Mouse (Mus musculus) natural killer cell, adult 2 months (primary cell): ENCODE measurements around the gene Ttc30b.
A peak's percentile ranks its signal among the peaks of the same experiment; 100 is the strongest.
"Not testable (repeated sequence)": the region's sequence is repeated elsewhere in the genome, so short reads cannot be mapped to it uniquely, and the experiment has no call there.

Experiments
- DNase-seq, 2 experiments: peaks; one replicate each; pipeline ENCODE4 v3.0.0; 2022; ENCODE audit warnings: low spot score in 2 of 2

The Ttc30b gene

DNA sequence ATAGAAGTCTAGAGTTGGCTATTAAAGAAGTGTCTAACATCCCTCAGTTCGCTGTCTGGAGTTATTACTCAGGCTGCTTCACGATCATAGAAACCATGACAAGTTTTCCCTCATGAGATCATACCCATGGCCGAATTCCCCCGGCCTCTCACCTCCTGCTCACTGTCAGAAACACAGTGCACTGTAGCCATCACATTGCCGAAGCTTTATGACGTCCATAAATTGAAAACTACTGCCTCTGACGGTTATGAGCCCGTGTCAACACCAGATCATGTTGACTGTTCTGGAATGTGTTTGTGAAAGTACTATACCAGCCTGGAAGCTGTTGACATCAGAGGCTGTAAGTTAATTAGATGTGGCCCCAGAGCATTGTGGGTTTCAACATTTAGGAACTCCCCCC lies 12.3 kb upstream of the Ttc30b start:
- DNase-seq = no peak

DNA sequence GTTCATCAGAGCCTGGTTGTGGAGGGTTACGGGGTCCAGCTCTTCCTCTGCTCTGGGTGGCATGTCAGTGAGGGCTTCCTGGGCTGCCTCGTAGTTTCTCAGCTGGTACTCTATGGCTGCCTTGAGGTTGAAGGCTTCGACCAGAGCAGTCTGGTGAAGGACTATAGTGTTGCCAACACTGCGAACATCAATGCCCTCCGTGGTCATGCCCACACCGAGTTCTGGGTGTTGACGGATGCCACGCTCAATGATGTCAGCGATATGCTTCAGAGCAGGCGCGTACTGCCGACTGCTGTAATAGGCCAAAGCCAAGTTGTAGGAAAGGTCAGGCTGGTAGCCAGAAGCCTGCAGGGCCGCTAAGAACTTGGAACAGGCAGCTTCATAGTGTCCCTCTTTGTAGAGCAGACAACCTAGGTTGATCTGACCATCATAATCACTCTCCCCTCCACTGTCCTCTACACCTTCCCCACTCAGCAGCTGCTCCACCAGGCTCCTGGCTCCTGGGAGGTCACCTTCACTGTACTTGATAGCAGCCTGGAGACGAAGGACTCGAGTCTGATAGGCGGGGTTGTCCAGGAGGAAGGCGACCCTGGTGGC lies 767 bp downstream of the Ttc30b start:
- DNase-seq = not testable (repeated sequence)

DNA sequence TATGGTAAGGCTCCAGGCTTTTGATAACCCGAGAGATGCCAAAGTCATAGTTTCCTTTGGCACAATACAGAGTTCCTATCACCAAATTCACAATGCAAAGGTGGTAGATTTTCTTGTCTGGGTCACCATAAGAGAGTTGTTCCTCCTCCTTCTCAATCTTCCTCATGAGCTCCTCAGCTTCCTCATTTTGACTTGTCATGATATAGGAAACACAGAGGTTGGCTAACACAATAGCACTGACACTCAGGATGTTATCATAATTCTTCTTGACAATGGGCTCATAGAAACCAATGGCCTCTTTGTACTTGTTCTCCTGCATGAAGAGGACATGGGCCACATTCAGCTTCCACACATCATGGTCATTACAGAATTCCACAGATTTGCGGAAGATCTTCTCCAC lies 1.7 kb downstream of the Ttc30b start:
- DNase-seq = not testable (repeated sequence)

DNA sequence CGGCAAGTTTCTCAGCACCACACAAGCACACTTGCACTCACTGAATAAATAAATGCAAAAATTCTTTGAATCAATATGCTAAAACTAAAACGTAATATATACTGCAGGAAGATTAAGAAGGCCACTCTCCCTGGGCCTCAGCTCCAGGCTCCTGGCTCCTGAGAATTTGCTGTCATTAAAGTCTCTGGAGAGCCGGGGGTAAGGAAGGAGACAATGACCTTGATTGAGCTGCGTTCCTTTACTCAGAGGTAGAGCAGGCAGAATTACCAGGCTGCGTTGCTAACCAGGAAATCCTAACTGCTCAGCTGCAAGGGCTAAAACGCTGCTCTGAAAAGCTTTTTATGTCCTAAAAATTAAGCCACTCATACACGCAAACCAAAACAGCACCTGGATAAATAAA lies 4.8 kb downstream of the Ttc30b start:
- DNase-seq = no peak

DNA sequence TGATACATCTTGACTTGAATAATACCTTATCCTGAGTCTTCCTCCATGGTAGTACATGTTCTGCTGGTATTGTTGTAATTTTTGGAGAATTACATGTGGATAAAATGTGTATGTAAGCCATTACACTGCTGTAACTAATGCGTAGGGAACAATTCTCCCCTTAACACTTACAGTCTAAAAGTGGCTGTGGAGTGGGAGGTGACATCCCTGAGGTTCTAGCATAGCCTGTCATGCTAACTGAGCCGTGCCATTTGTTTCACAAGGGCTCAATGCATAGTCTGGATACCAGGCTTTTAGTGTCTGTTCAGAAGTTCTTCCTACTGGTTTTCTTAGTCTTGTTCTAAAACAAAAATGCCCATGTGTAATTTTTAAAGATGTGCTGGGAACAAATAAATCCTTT lies 7.4 kb downstream of the Ttc30b start:
- no peak for DNase-seq

DNA sequence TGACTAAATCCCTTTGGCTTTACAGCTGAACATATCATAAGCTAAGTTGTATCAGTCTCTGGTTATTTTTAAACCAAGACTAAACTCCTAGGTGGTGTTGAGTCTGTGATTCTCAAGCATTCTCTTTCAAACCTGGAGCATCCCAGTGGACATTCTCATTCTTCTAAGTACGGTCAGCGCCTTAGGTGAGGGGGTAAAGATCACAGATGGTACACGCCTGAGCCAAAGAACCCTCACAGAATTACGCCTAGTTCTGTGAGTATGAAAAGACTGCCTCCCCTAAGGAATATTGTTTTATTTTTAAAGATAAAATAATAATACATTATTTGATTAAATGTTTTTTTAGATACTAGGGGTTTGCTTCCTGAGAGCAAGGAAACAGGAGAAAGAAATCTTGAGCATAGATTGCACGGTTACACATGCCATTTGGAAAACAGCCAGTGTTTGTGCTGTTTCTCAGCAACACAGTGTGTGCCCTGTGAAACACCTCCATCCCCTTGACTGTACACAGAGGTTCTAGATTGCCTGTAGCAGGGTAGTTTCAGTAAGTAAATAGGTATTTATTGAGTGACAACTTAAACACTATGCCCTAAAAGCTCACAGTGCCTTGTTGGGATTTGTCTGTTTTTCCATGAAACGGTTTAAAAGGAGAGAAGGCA lies 8.5 kb downstream of the Ttc30b start:
- no peak for DNase-seq

DNA sequence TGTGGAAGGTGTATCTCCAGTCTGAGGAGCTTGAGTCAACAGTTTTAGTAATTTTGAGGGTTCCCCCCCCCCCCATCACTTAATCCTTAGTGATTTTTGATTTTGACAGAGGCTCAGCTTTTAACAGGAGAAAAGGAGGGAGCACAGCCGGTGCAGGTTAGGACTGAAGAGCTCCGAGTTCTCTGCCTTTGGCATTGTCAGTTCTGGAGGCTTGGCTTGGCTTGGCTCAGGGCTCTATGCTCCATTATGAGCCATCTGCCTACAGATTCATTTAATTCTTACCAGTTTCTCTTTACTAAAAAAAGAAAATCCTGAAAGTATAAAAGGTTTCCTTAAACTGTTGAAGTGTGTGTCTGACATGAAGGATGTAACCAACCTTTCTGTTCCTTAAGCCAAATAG lies 9.2 kb downstream of the Ttc30b start:
- no peak for DNase-seq

DNA sequence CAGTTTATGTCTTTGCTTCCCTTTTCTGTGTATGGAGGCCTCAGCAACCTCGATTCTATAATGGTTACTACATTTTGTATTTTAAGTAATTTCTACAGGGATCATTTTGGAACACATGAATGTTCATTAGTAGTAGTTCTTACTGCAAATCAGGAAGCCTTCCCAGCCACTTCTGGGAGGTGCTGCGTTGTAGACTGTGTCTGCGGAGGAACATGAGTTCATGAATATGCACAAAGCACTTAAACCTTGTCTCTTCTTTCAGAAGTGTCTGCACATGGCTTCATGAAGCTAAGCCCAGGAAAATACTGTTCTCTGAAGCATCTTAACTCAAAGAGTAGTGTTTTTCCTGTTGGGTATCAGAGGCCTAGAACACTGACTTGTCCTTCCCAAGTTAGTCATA lies 10.4 kb downstream of the Ttc30b start:
- DNase-seq = no peak

DNA sequence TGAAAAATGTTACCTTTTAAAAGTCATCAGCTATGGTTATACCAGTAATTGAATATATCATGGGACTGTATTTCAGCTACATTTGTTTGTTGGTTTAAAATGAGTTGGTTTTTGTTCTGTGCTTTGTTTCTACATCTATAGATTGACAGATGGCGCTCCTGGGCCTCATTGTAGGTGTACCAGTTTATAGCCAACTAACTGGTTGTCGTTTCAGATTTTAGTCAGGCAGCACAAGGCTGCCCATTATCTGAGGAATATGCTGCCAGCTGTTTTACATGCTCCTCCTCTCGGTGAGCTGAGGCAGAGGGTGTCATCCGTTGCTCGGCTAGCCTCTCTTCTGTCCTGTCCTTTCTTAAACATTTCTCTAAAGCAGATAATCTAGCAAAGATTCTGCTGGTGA lies 12.3 kb downstream of the Ttc30b start:
- DNase-seq = no peak

DNA sequence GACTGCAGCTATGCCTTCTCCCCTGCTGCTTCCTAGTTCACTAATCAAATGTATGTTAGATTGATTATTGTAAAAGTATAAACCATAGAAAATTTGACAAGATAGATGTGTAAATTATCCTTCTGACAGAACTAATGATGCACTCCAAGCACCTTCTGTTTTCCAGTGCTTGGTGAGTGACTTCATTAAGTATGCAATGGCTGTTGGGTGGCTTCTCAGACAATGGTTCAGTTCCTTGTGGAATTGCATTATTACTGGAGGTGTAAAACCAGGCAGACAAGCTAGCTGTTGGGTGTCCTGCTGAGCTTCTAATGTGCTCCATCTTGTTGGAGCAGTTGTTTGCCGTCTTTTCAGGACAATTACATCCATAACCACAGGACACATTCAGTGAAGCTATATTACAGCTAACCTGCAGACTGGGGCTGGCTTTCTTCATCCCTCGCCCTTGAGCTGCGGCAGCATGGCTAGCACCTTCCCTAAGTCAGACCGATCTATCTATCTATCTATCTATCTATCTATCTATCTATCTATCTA lies 14.5 kb downstream of the Ttc30b start:
- DNase-seq = no peak

DNA sequence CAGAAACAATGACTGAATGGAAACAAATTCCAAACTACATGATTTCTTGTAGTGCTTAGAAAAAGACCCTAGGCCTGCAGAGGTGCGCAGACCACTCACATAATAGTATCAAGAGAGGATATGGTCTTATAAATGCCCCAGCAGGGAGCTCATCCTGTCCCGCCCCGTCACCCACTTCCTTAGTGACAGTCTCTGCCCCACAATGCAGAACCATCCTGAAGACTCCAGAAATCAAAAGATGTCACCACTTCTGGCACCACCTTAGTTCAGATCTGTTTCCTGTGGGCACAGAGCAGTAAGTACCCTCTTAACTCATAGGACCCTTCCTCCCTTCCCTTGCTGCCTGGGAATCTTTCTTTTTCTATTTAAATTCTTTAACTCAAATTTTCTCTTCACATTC lies 23.3 kb downstream of the Ttc30b start:
- no peak for DNase-seq

DNA sequence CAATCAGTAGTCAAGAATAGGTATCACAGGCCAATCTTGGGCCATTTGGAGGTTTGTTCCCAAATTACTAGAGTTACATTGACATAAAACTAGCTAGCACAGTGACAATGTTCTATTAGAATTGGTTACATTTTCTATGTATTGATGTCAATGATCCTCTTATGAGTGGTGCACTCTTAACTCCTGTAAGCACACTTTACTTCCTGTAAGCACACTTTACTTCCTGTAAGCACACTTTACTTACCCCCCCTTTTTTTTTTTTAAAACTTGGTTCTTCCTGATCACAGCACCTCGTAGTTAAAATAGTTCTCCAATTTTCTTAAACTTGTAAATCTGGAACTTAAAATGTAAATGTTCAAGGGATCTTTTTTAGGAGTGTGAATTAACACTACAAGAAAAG lies 31.2 kb downstream of the Ttc30b start:
- no peak for DNase-seq

DNA sequence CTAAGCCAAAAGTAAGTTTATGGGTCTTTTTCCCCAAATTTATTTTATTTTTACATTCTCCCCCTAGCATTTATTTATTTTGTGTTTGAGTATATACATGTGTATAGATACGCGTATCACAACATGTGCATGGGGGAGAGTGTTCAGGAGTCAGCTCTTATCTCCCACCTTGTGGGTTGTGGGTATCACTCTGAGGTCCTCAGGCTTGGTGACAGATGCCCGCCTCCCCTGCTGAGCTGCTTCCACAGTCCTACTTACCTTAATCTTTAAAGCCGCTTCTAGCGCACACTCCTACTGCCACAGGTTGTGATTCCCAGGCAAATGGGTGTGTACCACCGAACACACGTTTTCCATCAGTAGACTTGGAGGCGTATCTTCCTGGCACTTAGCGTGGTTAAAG lies 36.5 kb downstream of the Ttc30b start:
- DNase-seq = no peak

DNA sequence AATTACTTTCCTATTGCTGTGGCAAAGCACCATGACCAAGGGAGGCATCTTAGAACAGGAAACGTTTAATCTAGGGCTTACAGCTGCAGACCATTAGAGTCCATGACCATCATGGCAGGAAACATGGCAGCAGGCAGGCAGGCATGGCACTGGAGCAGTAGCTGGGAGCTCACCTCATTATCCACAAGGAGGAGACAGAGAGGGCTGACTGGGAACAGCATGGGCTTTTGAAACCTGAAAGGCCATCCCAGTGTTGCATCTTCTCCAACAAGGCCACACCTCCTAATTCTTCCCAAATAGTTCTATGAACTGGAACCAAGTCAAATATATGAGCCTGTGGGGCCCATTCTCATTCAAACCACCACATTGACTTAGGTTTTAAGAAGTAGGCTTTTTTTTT lies 38.1 kb downstream of the Ttc30b start:
- DNase-seq = no peak

DNA sequence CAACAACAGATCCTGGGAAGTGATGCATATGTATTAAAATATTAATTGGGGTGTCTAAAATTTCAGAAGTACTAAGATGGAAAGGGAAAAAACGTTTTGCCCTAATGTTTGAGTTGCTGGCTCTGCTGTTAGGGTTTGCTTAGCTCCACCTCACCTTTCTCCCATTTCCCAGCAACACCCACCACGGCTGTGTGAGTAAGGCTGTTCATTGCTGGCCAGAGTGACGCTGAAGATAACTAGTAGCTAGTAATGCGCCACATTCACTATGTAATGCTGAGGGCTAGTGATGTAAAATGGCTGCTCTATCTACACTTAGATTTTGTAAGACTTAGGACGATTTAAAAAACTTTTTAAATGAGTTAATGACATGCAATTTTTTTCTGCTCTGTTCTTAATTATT lies 42.7 kb downstream of the Ttc30b start:
- DNase-seq = no peak

DNA sequence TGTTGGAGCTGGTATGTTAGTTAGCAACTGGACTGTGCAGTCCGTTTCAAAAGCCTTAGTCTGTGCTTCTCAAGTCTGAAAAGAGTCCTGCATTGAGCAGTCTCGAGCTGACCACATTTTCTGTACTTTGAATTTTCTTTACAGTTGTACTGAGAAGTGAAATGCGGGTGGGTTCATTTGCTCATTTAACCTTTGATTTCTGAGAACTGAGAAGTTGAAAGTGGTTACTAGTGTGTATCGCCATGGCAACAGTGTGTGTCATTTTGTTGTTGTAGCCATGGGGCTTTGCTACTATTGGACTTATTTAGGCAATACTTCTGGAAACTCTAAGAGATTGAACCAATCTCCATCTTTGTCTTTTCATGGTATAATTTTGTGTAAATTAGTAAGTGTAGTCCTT lies 46.4 kb downstream of the Ttc30b start:
- DNase-seq = peak; percentile 34 to 43
